Mouse (Mus musculus) macrophage (primary cell): ENCODE measurements around the gene Cntnap1. TPM values are rescaled to one million over a fixed set of nuclear protein-coding genes. Genes with fewer than 3 reads are reported as not detected.

Experiments
- H3K27ac ChIP-seq: fragments of 350-480 bp; formaldehyde crosslinking; 2 replicates; pipeline ENCODE4 v1.9.0; 2021
- H3K36me3 ChIP-seq: fragments of 350-480 bp; formaldehyde crosslinking; 2 replicates; pipeline ENCODE4 v1.9.0; 2021; ENCODE audit errors: inconsistent target
- H3K4me3 ChIP-seq: fragments of 350-480 bp; formaldehyde crosslinking; 2 replicates; pipeline ENCODE4 v1.9.0; 2021; ENCODE audit errors: inconsistent target
- H3K79me2 ChIP-seq: fragments of 350-480 bp; formaldehyde crosslinking; 2 replicates; pipeline ENCODE4 v1.9.0; 2021; ENCODE audit errors: inconsistent target
- WGBS: methylation state at CpG from one replicate; pipeline ENCODE4 v1.1.7; 2026; ENCODE audit warnings: inconsistent platforms; ENCODE audit not compliant: missing documents; 5-methylcytosine and 5-hydroxymethylcytosine counted together
- polyA plus RNA-seq: library from polyadenylated mRNA; stranded (reverse); fragments of 250-400 nt; gene quantifications from 3 replicates; pipeline ENCODE4 v1.2.4, GENCODE M21; 2018; ENCODE audit warnings: inconsistent platforms

Cntnap1 gene
- polyA plus RNA-seq, 1 experiment from 2014 or later = 0.17 TPM

DNA sequence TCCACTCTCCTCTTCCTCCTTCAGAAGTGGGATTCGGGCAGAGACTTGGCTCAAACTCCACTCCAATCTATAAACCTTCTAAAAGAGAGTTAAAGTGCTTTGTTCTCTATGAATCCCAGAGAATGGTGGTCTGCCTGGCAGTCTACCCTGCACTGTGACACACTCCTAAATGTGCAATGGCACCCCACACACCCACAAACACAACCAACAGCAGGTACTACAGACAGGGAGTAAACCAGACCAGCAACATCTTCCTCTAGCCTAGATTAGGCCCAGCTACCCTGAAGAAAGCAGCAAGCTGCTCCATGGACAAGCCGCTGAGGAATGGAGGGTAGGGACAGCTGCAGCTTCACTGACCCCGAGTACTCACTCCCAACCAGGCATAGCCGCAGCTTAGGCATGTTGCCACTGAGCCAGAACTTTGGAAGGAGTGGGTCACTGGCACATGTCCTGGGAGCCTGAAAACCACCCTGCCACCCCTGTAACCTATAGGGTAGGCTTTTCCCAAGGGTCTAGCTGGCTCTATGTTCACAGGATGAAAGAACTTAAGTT lies 21.7 kb downstream of the Cntnap1 start:
- H3K27ac ChIP-seq = no peak overlapping the region
- H3K79me2 ChIP-seq = no peaks in the 10 kb centered on the region
- 96% methylated on average over 4 of the region's 4 CpGs for WGBS
- no peak overlapping the region for H3K4me3 ChIP-seq
- H3K36me3 ChIP-seq = peaks cover 56% of the 10 kb centered on the region

- Histone ChIP-seq H3K27ac (no peak overlapping the region), H3K79me2 (no peaks in the 10 kb centered on the region), H3K4me3 (no peak overlapping the region), H3K36me3 (peaks cover 61% of the 10 kb centered on the region)
- WGBS = 83% methylated on average over 6 of the region's 6 CpGs
Measured at GRCm38 (mm10) chr11:101192646-101193045, 22.3 kb downstream of the Cntnap1 start.

- Histone ChIP-seq H3K36me3 (peaks cover 65% of the 10 kb centered on the region), H3K79me2 (no peaks in the 10 kb centered on the region), H3K4me3 (no peak overlapping the region), H3K27ac (no peak overlapping the region)
- WGBS = 93% methylated on average over 7 of the region's 7 CpGs
Measured at GRCm38 (mm10) chr11:101193076-101193475, 22.8 kb downstream of the Cntnap1 start.

DNA sequence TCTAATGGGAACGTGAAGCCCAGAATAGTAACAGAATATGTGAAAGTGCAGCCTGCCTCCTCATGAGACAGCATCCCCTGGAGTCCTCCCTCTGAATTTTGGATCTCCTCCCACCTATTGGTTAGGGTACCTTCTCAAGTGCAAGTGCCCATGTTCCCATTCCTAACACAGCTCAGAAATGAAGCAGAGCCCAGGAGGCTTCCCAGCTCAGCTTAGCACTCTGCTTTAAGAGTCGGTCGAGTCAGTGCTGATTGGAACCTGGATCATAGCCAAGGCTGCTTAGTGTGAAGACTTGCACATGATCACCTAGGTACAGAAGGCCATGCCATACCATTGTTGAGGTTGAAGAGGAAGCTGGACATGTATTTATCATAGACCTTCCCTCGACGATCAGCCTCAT lies 23.8 kb downstream of the Cntnap1 start:
- Histone ChIP-seq H3K36me3 (peaks cover 76% of the 10 kb centered on the region), H3K27ac (no peak overlapping the region), H3K4me3 (no peak overlapping the region), H3K79me2 (no peaks in the 10 kb centered on the region)
- 82% methylated on average over 5 of the region's 5 CpGs for WGBS

GRCm38 (mm10) chr11:101194643-101195042 lies 24.3 kb downstream of the Cntnap1 start:
- Histone ChIP-seq H3K79me2 (no peaks in the 10 kb centered on the region), H3K4me3 (no peak overlapping the region), H3K27ac (no peak overlapping the region), H3K36me3 (peaks cover 81% of the 10 kb centered on the region)
- 83% methylated on average over 6 of the region's 6 CpGs for WGBS

- H3K36me3 ChIP-seq = peaks cover 86% of the 10 kb centered on the region
Measured at GRCm38 (mm10) chr11:101195101-101195500, 24.8 kb downstream of the Cntnap1 start.

DNA sequence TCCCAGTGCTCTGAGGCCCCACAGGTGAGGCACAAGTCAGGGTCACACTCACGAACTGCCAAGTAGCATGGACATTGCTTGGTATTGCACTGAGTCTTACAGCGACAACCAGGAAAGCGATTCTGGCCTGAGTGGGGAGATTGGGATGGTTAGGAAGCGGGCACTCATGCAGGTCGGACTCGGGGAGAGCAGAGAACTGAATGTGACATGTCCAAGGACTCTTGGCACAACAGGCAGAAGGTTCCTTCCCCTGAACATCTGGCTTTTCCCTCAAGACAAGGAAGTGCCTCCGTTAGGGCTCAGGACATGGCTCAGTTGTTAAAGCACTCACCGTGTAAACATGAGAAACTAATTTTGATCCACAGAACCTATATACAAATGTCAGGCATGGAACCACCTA lies 25.2 kb downstream of the Cntnap1 start:
- peaks cover 90% of the 10 kb centered on the region for H3K36me3 ChIP-seq
- no peaks in the 10 kb centered on the region for H3K79me2 ChIP-seq
- 94% methylated on average over 8 of the region's 8 CpGs for WGBS
- no peak overlapping the region for H3K4me3 ChIP-seq
- no peak overlapping the region for H3K27ac ChIP-seq

More at GRCm38 (mm10) chr11:101195101-101195500, 24.8 kb downstream of the Cntnap1 start:
- Histone ChIP-seq H3K4me3 (no peak overlapping the region), H3K79me2 (no peaks in the 10 kb centered on the region), H3K27ac (no peak overlapping the region)
- 22% methylated on average over 1 of the region's 1 CpGs for WGBS

DNA sequence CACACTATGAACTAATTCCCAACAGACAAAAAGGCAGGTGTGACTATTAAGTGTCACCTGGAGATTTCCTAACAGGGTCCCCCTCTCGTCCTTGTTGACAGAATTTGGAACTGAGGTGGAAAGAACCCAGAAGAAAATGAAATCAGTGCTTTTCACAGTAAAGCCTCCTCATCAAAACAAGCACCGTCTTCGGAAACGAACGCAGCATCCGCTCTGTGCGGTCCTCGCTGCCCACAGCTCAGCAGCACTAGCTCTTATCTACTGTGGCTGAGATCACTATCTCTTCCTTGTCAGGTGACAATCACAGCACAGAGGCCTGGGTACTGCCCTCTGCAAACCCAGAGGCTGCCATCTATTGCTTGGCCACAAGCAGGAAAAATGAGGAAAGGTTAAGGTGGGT lies 25.9 kb downstream of the Cntnap1 start:
- H3K36me3 ChIP-seq = peaks cover 96% of the 10 kb centered on the region
- no peak overlapping the region for H3K27ac ChIP-seq
- 93% methylated on average over 8 of the region's 8 CpGs for WGBS
- no peak overlapping the region for H3K4me3 ChIP-seq
- no peaks in the 10 kb centered on the region for H3K79me2 ChIP-seq

DNA sequence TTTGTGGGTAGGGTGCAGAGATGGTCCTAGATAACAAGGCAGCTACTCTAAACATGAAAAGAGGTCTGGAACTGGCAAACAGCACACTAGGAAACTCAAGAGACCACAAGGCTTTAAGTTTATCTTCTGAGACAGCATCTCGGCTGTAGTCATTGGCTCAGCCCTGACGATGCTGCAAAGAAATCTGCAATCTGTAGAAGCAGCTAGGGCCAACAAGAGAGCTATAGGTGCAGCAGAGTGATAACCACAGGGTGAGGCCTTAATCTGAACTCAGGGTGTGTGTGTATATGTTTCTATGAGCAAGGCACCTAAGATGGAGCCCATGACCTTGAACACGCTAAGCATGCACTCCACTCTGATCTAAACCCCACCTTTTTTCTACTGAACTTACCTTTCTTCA lies 29.2 kb downstream of the Cntnap1 start:
- no peak overlapping the region for H3K27ac ChIP-seq
- 96% methylated on average over 3 of the region's 3 CpGs for WGBS
- H3K36me3 ChIP-seq = peaks cover 91% of the 10 kb centered on the region
- H3K4me3 ChIP-seq = no peak overlapping the region
- no peaks in the 10 kb centered on the region for H3K79me2 ChIP-seq

GRCm38 (mm10) chr11:101200986-101201385 lies 30.7 kb downstream of the Cntnap1 start:
- H3K27ac ChIP-seq = no peak overlapping the region
- H3K79me2 ChIP-seq = no peaks in the 10 kb centered on the region
- no peak overlapping the region for H3K4me3 ChIP-seq
- H3K36me3 ChIP-seq = peaks cover 90% of the 10 kb centered on the region
- 72% methylated on average over 7 of the region's 7 CpGs for WGBS

DNA sequence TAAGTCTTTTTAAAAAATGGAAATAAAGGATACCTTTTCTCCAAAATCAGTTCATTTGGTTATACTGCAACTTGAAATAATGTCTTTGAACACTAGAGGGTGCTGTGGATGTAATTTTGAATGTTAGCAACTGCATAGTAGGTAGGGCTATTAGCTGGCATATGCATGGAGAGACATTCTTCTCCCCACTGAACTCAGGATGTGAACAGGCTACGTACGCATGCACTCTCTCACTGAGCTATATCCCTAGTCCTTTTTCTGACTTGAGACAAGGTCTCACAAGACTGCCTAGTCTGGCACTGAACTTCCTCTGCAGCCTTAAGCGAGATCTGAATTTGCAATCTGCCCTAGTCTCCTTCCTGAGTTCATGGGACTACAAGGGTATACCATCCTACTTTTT lies 41.6 kb downstream of the Cntnap1 start:
- Histone ChIP-seq H3K79me2 (no peaks in the 10 kb centered on the region), H3K36me3 (peaks cover 85% of the 10 kb centered on the region), H3K27ac (no peak overlapping the region), H3K4me3 (no peak overlapping the region)
- WGBS = 48% methylated on average over 3 of the region's 3 CpGs

DNA sequence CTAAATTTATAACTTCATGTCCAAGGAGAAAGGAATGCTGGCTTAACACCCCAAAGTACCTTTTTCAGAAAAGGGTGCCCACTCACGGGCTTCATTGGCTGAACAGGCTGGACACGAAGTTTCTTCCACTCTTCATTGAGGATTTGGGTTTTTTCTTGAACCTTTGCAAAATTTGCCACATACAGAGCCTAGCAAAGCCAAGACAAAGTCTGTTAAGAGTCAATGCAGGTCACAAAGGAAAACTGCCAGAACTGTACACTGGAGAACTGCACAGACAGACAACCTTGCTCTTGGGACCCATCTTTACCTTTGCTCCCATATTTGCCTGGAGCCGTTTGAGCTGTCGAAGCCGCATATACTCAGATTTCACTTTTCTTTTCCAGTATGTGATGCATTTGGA lies 46.6 kb downstream of the Cntnap1 start:
- Histone ChIP-seq H3K4me3 (no peak overlapping the region), H3K27ac (no peak overlapping the region), H3K79me2 (peaks cover 35% of the 10 kb centered on the region), H3K36me3 (peaks cover 64% of the 10 kb centered on the region)
- WGBS = 91% methylated on average over 5 of the region's 5 CpGs

- peaks cover 53% of the 10 kb centered on the region for H3K36me3 ChIP-seq
- no peak overlapping the region for H3K27ac ChIP-seq
- WGBS = 91% methylated on average over 10 of the region's 10 CpGs
- H3K4me3 ChIP-seq = no peak overlapping the region
- peaks cover 51% of the 10 kb centered on the region for H3K79me2 ChIP-seq
Measured at GRCm38 (mm10) chr11:101218436-101219055, 48.2 kb downstream of the Cntnap1 start.

DNA sequence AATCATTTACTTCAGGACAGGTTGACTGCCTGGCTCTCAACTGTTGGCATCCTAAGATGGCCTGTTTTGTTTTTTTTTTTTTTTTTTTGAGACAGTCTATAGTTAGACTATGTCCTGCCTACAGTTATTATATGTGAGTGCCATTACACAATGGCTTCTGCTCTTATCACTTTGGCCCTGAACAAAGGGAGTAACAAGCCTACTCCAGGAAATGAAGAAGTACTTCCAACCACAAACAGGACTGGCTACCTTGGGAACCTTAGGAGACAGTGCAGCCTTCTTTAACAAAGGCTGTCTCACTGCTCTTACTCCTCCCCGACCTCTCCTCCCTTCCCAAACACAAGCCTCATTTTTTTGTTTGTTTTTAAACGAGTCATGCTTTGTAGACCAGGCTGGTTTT lies 50.5 kb downstream of the Cntnap1 start:
- 77% methylated on average over 2 of the region's 2 CpGs for WGBS
- H3K27ac ChIP-seq = no peak overlapping the region
- H3K36me3 ChIP-seq = peaks cover 30% of the 10 kb centered on the region
- H3K4me3 ChIP-seq = no peak overlapping the region
- H3K79me2 ChIP-seq = peaks cover 74% of the 10 kb centered on the region

- Histone ChIP-seq H3K79me2 (peaks cover 75% of the 10 kb centered on the region), H3K27ac (no peak overlapping the region), H3K4me3 (no peak overlapping the region), H3K36me3 (peaks cover 24% of the 10 kb centered on the region)
- WGBS = 42% methylated on average over 8 of the region's 8 CpGs
Measured at GRCm38 (mm10) chr11:101221306-101221986, 51.1 kb downstream of the Cntnap1 start.
